Mouse (Mus musculus) spleen, postnatal 10 days (tissue): ENCODE results near the gene Il5.

Experiments used
- DNase-seq, 2 experiments: peaks; one replicate each; pipeline ENCODE4 v3.0.0; 2021 to 2022; ENCODE audit warnings: low spot score in 2 of 2

The Il5 gene

DNA sequence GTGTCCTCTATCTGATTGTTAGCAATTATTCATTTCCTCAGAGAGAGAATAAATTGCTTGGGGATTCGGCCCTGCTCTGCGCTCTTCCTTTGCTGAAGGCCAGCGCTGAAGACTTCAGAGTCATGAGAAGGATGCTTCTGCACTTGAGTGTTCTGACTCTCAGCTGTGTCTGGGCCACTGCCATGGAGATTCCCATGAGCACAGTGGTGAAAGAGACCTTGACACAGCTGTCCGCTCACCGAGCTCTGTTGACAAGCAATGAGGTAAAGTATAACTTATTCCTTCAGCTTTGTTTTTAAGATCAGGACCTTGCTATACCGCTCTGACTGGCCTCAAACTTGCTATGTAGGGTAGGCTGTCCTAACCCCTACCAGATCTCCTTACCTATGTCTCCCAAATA is at the start of gene Il5:
Gene Il5 (plus strand): TSS at position 80 of the 400 bp plus-strand sequence.
- DNase-seq: no peak

DNA sequence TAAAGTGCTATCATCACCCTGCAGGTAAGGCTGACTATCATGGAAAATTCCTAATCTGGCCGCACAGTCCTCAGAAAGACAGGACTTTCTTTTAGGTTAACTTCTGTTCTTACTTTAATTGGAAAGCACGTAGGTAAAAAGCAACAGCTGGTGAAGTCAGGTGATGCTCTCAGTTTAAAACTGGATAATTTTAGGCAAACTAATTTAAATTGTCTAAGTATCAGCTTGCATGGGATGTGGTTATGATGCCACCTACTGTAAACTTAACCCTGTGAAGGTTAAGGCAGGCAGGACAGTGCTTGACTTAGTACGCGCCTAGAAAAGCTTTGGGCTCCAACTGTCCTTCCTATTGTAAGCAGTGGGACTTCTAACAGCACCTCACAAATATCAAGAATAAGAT is 49.2 kb upstream of the Il5 start:
- DNase-seq: no peak

GRCm38 (mm10) chr11:53680141-53680540 is 40.5 kb upstream of the Il5 start:
- DNase-seq: no peak

GRCm38 (mm10) chr11:53681686-53682085 is 38.9 kb upstream of the Il5 start:
- no peak for DNase-seq

DNA sequence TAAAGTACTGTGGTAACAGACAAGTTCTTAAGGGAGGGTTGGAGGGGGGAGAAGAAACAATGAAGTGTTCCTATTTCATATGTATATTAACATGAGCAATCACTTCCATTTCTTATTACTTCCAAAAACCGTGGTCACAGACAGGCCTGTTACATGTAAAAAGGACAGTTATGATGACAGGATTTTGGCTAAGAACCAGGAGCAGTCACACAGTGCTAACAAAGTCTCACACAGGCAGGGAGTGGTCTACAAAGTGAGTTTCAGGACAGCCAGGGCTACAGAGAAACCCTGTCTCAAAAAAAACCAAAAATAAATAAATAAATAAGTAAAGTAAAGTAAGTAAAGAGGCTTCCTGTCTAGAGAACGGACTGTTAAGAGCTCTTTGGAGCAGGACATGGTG is 38.4 kb upstream of the Il5 start:
- DNase-seq: no peak

DNA sequence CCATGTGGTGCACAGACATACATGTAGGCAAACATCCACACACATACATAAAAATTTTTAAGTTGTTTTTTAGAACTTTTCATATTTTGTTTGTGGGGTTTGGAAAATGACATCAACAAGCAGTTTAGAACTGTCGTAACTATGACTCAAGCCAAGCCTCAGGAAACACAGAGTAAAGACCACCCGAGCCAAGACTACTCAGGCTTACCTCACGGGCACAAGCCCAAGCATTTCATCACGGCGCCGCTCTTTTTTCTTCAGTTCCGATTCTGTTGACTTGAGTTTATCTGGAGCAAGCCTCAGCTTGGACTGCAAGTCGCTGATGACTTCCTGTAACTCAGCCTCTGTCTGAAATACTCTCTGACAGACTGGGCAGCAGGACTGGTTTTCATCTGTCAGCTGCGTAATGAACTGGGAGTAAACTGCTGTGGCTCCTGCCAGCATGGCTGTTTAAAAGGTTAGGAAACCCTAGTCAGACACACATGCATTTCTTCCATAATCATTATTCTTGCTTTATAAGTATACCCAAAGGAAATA is 37.5 kb upstream of the Il5 start:
- DNase-seq: no peak

DNA sequence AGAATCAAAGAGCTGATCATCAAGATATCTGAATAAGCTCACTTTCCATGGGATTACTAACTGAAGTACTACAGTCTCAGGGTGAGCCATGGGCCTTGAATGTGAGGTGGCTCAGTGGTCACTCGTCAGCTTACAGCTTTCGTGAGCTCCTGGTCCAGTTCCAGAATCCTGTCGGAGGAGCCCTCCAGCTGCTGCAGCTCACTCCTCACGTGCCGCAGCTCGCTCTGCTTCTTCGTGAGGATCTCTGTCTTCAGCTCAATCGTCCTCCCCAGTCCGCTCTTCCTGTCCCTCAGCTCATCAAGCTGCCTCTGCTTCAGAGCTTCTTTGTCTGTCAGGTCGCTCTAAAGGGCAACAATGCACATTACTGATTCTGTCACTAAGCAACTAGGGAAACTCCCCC is 28.6 kb upstream of the Il5 start:
- DNase-seq: no peak

DNA sequence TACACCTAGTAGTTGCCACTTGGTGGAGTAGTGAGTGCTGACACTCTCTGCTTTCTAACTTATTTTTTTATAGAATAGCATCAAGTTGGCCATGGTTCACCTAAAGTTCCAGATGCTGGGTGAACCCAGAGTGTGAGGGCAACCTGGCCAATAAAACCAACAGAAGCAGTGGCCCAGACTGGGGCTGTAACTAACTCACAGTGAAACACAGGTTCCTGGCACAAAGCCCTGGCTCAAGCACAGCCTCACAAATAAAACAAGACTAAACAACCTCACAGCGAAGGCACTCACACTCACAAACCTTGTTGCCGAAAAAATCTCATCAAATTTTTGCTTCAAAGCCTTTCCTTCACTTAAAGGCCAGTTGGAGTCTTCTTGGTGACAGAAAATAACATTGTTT is 22.1 kb upstream of the Il5 start:
- DNase-seq: no peak

DNA sequence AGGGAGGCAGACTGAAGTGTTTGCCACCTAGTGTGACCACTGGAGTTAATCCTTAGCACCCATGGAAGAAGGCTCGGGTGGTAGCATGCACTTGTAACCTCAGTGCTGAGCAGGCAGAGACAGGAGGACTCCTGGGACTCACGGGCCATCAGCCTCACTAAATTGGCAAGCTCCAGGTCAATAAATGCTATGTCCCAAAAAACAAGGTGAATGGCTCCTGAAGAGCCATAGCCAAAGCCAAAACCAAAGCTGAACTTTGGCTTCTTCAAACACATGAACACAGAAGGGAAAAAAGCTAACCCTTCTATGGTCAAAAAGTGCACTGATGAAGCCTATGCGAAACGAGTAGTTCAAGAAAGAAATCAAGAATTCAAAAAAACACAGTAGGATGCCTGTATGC is 21.2 kb upstream of the Il5 start:
- DNase-seq: no peak

- peak in 1 of 2 experiments; percentile 66 for DNase-seq
Measured at GRCm38 (mm10) chr11:53706236-53706933, 14.2 kb upstream of the Il5 start.

DNA sequence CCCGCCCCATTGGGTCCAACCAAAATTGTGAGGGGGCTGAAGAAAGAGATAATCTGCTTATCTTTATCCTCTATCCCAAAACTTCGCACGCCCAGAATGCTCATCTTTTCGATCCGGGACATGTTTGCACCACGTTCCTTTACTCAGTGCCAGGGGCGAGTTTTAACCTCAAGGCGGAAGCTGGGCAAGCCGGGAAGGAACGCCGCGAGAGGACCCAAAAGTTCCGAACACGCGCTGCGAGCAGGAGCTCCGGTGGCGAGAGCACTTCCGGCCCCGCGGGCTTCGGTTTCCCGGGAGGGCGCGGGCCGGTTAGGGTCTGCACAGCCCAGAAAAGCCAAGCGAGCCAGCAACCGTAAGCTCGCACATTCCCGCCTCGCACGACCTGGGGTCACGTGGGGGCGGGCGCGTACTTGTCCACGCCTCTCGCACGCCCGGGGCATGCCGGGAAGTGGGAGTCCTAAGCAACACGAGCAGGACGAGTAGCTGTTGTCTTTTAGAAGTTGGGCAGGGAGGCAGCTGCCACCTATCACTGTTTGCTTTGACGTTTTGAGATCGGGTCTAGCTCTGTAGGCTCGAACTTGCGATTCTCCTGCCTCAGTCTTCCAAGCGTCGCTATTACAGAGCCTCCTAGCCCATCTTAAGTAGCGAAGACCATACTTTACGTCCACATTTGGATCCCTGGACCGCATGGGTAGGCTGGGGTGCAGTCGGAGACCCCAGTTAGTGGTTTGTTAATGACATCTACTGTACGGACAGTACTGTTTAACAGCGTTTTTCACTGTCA is 13.5 kb upstream of the Il5 start, which contains the start of gene Rad50:
Gene Rad50 (minus strand): TSS at position 386 of the 784 bp plus-strand sequence.
- peak; percentile 89 to 97 for DNase-seq

GRCm38 (mm10) chr11:53707718-53708009 is 12.9 kb upstream of the Il5 start:
- no peak for DNase-seq

DNA sequence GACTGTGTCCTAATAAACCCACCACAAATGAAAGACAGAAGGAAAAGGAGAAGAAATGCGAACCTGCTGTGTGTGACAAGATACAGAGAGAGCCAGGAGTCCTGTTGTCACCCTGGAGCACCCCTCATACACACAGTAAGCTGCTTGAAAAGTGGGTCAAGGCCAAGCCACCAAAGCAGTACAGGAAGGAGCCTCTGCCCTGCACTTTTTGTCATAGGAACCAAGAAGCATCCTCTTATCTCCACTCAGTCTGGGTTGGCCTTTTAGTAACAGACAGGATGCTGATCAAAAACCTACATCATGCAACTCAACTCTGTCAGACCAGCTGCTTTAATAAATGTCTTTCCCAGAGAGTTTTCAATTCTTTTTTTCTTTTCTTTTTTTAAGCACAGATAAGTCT is 893 bp upstream of the Il5 start:
- DNase-seq: no peak

- DNase-seq: no peak
Measured at GRCm38 (mm10) chr11:53731457-53731856, 10.9 kb downstream of the Il5 start.

- no peak for DNase-seq
Measured at GRCm38 (mm10) chr11:53732244-53732643, 11.7 kb downstream of the Il5 start.

- no peak for DNase-seq
Measured at GRCm38 (mm10) chr11:53733824-53734223, 13.2 kb downstream of the Il5 start.

DNA sequence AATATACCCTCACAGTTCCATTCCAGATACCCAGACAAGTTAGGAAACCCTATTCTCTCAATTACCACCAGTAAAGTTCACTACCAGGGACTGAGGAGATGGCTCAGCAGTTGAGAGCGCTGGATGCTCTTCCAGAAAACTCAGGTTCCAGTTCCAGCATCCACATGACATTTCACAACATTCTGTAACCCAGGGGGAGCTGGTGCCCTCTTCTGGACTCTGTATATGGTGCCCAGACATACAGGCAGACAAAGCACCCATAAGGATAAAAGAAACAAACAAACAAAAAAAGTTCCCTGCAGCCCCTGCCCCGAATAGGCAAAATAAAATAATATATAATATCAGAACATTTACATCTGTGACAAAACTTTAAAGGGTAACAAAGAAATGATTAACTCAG is 13.8 kb downstream of the Il5 start:
- no peak for DNase-seq

DNA sequence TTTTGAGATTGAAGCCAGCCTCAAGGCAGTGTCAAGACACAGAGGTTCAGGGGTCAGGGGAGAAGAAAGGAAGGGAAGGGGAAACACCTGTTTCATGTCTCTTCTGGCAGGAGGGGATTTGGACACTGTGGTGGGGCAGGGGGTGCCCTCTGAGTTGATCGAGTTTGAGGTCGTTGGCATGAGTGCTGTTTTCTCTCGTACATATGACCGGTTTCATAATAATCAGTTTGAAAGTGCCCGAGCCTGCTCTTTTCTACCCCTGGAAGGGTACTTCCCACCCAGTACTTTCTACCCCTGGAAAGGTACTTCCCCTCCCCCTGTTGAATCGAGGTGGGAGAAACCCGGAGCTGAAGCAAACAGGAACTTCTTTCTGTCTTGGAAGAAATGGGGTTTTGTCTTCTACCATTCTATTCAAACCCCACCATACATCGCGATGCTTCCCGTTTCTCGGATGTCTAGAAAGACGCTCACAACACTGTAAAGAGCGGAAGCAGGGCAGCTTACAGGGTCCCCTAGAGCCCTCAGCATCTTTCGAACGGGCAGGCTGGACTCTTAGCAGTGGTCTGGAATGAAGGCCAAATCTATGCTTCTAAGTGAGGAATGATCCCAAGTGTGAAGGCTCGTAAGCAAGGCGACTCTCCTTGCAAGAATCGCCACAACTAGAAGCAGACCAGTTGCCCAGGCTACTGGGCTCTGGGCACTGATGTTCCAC is 14.5 kb downstream of the Il5 start:
- DNase-seq: peak in 1 of 2 experiments; percentile 11

DNA sequence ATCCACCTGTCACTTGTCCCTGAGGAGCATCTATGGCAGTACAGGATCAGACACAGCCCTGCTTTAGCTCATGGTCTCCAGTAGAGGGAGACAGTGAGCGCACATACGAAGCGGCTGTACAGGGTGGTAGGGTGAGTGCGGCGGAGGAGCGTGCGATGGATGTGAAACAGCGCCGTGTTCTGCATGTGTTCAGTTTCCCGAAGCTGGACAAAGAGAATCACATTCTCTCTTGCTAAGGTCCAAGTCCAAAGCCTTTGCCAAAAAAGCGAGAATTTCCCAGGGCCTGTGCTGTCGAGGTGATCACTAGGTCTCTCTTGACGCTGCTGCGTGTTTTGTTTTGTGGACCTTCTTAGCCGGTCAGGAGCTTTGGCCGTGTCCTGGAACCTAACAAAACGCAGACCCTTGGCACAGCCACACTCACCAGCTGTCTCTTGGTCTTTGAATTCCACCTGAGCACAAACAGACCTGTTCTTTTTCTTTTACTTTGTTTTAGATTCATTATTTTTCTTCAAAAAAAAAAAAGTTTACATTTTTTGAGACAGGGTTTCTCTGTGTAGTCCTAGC is 15.2 kb downstream of the Il5 start:
- peak; percentile 31 to 71 for DNase-seq

GRCm38 (mm10) chr11:53736771-53737572 is 16.4 kb downstream of the Il5 start:
- DNase-seq: peak; percentile 56 to 79

DNA sequence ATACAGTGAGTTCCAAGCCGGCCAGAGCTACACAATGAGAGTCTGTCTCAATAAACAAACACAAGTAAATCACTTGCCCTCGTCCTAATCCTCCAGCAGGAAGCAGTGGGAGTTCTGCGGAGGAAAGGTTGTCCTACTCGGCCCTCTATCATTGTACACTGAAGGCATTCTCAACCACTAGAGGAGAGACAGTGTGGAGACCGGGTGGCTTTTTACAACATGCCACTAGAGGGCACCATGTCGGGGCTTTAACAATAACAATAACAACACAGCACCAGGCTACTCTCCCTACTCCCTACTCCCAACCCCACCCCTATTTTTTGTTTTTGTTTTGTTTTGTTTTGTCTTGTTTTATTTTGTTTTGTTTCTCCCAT is 17.0 kb downstream of the Il5 start:
- DNase-seq: peak in 1 of 2 experiments; percentile 71
